Mouse (Mus musculus): ENCODE results near the gene Atrnl1. TPM values are rescaled to one million over a fixed set of nuclear protein-coding genes. Genes with fewer than 3 reads are reported as not detected.
A peak's percentile ranks its signal among the peaks of the same experiment; 100 is the strongest.

Gene Atrnl1
- polyA plus RNA-seq, 1 experiment from 2014 or later: 1.8 TPM

GRCm38 (mm10) chr19:57611291-57612178 is 701 bp downstream of the Atrnl1 start:
- H3K9ac ChIP-seq: peak overlapping the region; percentile 88
- WGBS (ENCODE audit: insufficient replicate concordance): 2% methylated on average over 55 of the region's 57 CpGs
- H3K27me3 ChIP-seq (replicated peaks): peaks cover 18% of the 10 kb centered on the region
- H3K4me1 ChIP-seq: peaks cover 26% of the 10 kb centered on the region
- H3K27ac ChIP-seq: peak overlapping the region; percentile 80
- ATAC-seq: peak; percentile 66
- peak overlapping the region; percentile 86 for H3K4me3 ChIP-seq
- H3K9me3 ChIP-seq (replicated peaks): no peaks in the 10 kb centered on the region
- H3K36me3 ChIP-seq: no peaks in the 10 kb centered on the region
- peak overlapping the region; percentile 99 for H3K4me2 ChIP-seq

GRCm38 (mm10) chr19:57612179-57612472 is 1.3 kb downstream of the Atrnl1 start:
- Histone ChIP-seq H3K27me3 (replicated peaks) (peaks cover 18% of the 10 kb centered on the region), H3K4me3 (peak overlapping the region; percentile 86), H3K4me2 (peak overlapping the region; percentile 99), H3K9me3 (replicated peaks) (no peaks in the 10 kb centered on the region), H3K4me1 (peaks cover 26% of the 10 kb centered on the region), H3K36me3 (no peaks in the 10 kb centered on the region), H3K9ac (no peak overlapping the region), H3K27ac (no peak overlapping the region)
- ATAC-seq: no peak
- 22% methylated on average over 2 of the region's 2 CpGs for WGBS (ENCODE audit: insufficient replicate concordance)

- 79% methylated on average over 9 of the region's 9 CpGs for WGBS (ENCODE audit: insufficient replicate concordance)
- Histone ChIP-seq H3K4me2 (no peak overlapping the region), H3K4me1 (peaks cover 15% of the 10 kb centered on the region), H3K9me3 (replicated peaks) (no peaks in the 10 kb centered on the region), H3K9ac (no peak overlapping the region), H3K4me3 (no peak overlapping the region), H3K27ac (no peak overlapping the region), H3K27me3 (replicated peaks) (peaks cover 13% of the 10 kb centered on the region), H3K36me3 (no peaks in the 10 kb centered on the region)
- ATAC-seq: no peak
Observed at GRCm38 (mm10) chr19:57615972-57616621, 5.3 kb downstream of the Atrnl1 start.

- WGBS (ENCODE audit: insufficient replicate concordance): 72% methylated on average over 9 of the region's 9 CpGs
- Histone ChIP-seq H3K4me2 (no peak overlapping the region), H3K4me3 (no peak overlapping the region), H3K4me1 (no peaks in the 10 kb centered on the region; the same call in 1 of the 2 replicates), H3K9me3 (replicated peaks) (0 out of 2 replicates have a peak, but pooled peaks cover under 1% of the 10 kb centered on the region), H3K27ac (no peak overlapping the region), H3K9ac (no peak overlapping the region), H3K36me3 (no peaks in the 10 kb centered on the region), H3K27me3 (replicated peaks) (no peaks in the 10 kb centered on the region)
- no peak for ATAC-seq
Observed at GRCm38 (mm10) chr19:57619088-57619487, 8.3 kb downstream of the Atrnl1 start.

GRCm38 (mm10) chr19:57621814-57622213 is 11.0 kb downstream of the Atrnl1 start:
- Histone ChIP-seq H3K36me3 (peaks cover 7% of the 10 kb centered on the region; the same call in 1 of the 2 replicates), H3K4me1 (no peaks in the 10 kb centered on the region; the same call in 1 of the 2 replicates), H3K4me2 (0 out of 2 replicates have a peak overlapping the region, but pooled peaks have one; percentile 0), H3K9me3 (replicated peaks) (peaks cover 9% of the 10 kb centered on the region; the same call in 1 of the 2 replicates), H3K27ac (no peak overlapping the region), H3K27me3 (replicated peaks) (no peaks in the 10 kb centered on the region), H3K4me3 (no peak overlapping the region), H3K9ac (no peak overlapping the region)
- no peak for ATAC-seq
- WGBS (ENCODE audit: insufficient replicate concordance): 46% methylated on average over 19 of the region's 19 CpGs

- no peak overlapping the region for H3K27ac ChIP-seq
- H3K36me3 ChIP-seq: peaks cover 7% of the 10 kb centered on the region; the same call in 1 of the 2 replicates
- peaks cover 9% of the 10 kb centered on the region; the same call in 1 of the 2 replicates for H3K9me3 ChIP-seq (replicated peaks)
- H3K9ac ChIP-seq: no peak overlapping the region
- no peaks in the 10 kb centered on the region; the same call in 1 of the 2 replicates for H3K4me1 ChIP-seq
- 71% methylated on average over 9 of the region's 9 CpGs for WGBS (ENCODE audit: insufficient replicate concordance)
- ATAC-seq: no peak
- H3K4me2 ChIP-seq: no peak overlapping the region
- no peaks in the 10 kb centered on the region for H3K27me3 ChIP-seq (replicated peaks)
- no peak overlapping the region for H3K4me3 ChIP-seq
Observed at GRCm38 (mm10) chr19:57625738-57626137, 14.9 kb downstream of the Atrnl1 start.

- Histone ChIP-seq H3K9me3 (replicated peaks) (peaks cover 9% of the 10 kb centered on the region; the same call in 1 of the 2 replicates), H3K4me2 (no peak overlapping the region), H3K36me3 (peaks cover 7% of the 10 kb centered on the region; the same call in 1 of the 2 replicates), H3K27me3 (replicated peaks) (no peaks in the 10 kb centered on the region), H3K4me3 (no peak overlapping the region), H3K27ac (no peak overlapping the region), H3K9ac (no peak overlapping the region), H3K4me1 (no peaks in the 10 kb centered on the region)
- ATAC-seq: no peak
- 78% methylated on average over 8 of the region's 8 CpGs for WGBS (ENCODE audit: insufficient replicate concordance)
Observed at GRCm38 (mm10) chr19:57627251-57627650, 16.4 kb downstream of the Atrnl1 start.

GRCm38 (mm10) chr19:57642536-57642935 is 31.7 kb downstream of the Atrnl1 start:
- H3K36me3 ChIP-seq: peaks cover 2% of the 10 kb centered on the region
- no peak overlapping the region for H3K4me3 ChIP-seq
- H3K9me3 ChIP-seq (replicated peaks): no peaks in the 10 kb centered on the region
- H3K4me1 ChIP-seq: no peaks in the 10 kb centered on the region
- no peak for ATAC-seq
- no peak overlapping the region for H3K4me2 ChIP-seq
- H3K27ac ChIP-seq: no peak overlapping the region
- WGBS (ENCODE audit: insufficient replicate concordance): 90% methylated on average over 21 of the region's 21 CpGs
- no peak overlapping the region for H3K9ac ChIP-seq
- no peaks in the 10 kb centered on the region for H3K27me3 ChIP-seq (replicated peaks)

- no peak for ATAC-seq
- Histone ChIP-seq H3K9me3 (replicated peaks) (no peaks in the 10 kb centered on the region), H3K4me1 (no peaks in the 10 kb centered on the region), H3K4me2 (no peak overlapping the region), H3K27me3 (replicated peaks) (no peaks in the 10 kb centered on the region), H3K27ac (no peak overlapping the region), H3K36me3 (peaks cover 6% of the 10 kb centered on the region), H3K9ac (no peak overlapping the region), H3K4me3 (no peak overlapping the region)
- 56% methylated on average over 2 of the region's 2 CpGs for WGBS (ENCODE audit: insufficient replicate concordance)
Observed at GRCm38 (mm10) chr19:57642980-57643379, 32.1 kb downstream of the Atrnl1 start.

- Histone ChIP-seq H3K9ac (no peak overlapping the region), H3K9me3 (replicated peaks) (peaks cover 7% of the 10 kb centered on the region), H3K27me3 (replicated peaks) (no peaks in the 10 kb centered on the region), H3K36me3 (peaks cover 14% of the 10 kb centered on the region), H3K4me1 (no peaks in the 10 kb centered on the region), H3K4me3 (no peak overlapping the region), H3K4me2 (no peak overlapping the region), H3K27ac (peak overlapping the region; percentile 20; the same call in 1 of the 2 replicates)
- 81% methylated on average over 14 of the region's 14 CpGs for WGBS (ENCODE audit: insufficient replicate concordance)
- ATAC-seq: no peak
Observed at GRCm38 (mm10) chr19:57648202-57648943, 37.5 kb downstream of the Atrnl1 start.

GRCm38 (mm10) chr19:57648944-57649271 is 38.1 kb downstream of the Atrnl1 start:
- H3K4me1 ChIP-seq: no peaks in the 10 kb centered on the region
- no peak overlapping the region for H3K4me2 ChIP-seq
- no peak overlapping the region for H3K4me3 ChIP-seq
- H3K9ac ChIP-seq: no peak overlapping the region
- H3K36me3 ChIP-seq: peaks cover 14% of the 10 kb centered on the region
- 87% methylated on average over 4 of the region's 4 CpGs for WGBS (ENCODE audit: insufficient replicate concordance)
- peak overlapping the region; percentile 20; the same call in 1 of the 2 replicates for H3K27ac ChIP-seq
- no peaks in the 10 kb centered on the region for H3K27me3 ChIP-seq (replicated peaks)
- ATAC-seq: no peak
- H3K9me3 ChIP-seq (replicated peaks): peaks cover 7% of the 10 kb centered on the region

All from liver, embryonic 12.5 days (tissue).